Mouse (Mus musculus) small intestine, adult 2 months (tissue): ENCODE measurements around the gene H2-D1. TPM values are rescaled to one million over a fixed set of nuclear protein-coding genes. Genes with fewer than 3 reads are reported as not detected.

Source experiments
- H3K27ac ChIP-seq: fragments of 200-500 bp; 2 replicates; pipeline ENCODE4 v1.5.1; 2012; ENCODE audit warnings: low read depth, low read length, control low read depth, inconsistent platforms; ENCODE audit not compliant: insufficient read depth
- H3K27me3 ChIP-seq: fragments of 200-500 bp; 2 replicates; pipeline ENCODE4 v1.6.1; 2012; ENCODE audit warnings: mild to moderate bottlenecking, moderate library complexity, low read length, inconsistent platforms; ENCODE audit not compliant: control insufficient read depth, insufficient read depth
- H3K36me3 ChIP-seq: fragments of 200-500 bp; 2 replicates; pipeline ENCODE4 v1.6.1; 2012; ENCODE audit warnings: mild to moderate bottlenecking, low read length, control low read depth, inconsistent platforms; ENCODE audit not compliant: control insufficient read depth, insufficient read depth
- H3K4me1 ChIP-seq: fragments of 200-500 bp; 2 replicates; pipeline ENCODE4 v1.6.1; 2012; ENCODE audit warnings: low read length, inconsistent platforms, mixed read lengths; ENCODE audit not compliant: control insufficient read depth, insufficient read depth, insufficient read length
- H3K4me3 ChIP-seq: fragments of 200-500 bp; 2 replicates; pipeline ENCODE4 v1.5.1; 2012; ENCODE audit warnings: low read depth, mild to moderate bottlenecking, control low read depth, inconsistent platforms, low read length, moderate library complexity
- CTCF ChIP-seq: fragments of 200-500 bp; IDR thresholded peaks from 2 replicates; pipeline ENCODE4 v1.5.1; 2012; ENCODE audit warnings: low read depth, mild to moderate bottlenecking, control low read depth, inconsistent platforms, low read length, moderate library complexity, mixed read lengths; ENCODE audit not compliant: insufficient replicate concordance, insufficient read length; ENCODE audit errors: extremely low read depth
- POLR2A ChIP-seq: fragments of 200-500 bp; IDR thresholded peaks from 2 replicates; pipeline ENCODE4 v1.6.1; 2012; ENCODE audit warnings: low read depth, mild to moderate bottlenecking, control low read depth, inconsistent platforms, low read length, moderate library complexity
- WGBS: fragments of 180-500 bp; shearing (Covaris S2); methylation state at CpG from one replicate; pipeline ENCODE4 v1.1.7; 2018; 5-methylcytosine and 5-hydroxymethylcytosine counted together
- polyA plus RNA-seq: library from polyadenylated mRNA; depleted of rRNA; stranded (reverse); fragments of >200 nt; gene quantifications from 2 replicates; pipeline ENCODE4 v1.2.3, GENCODE M21; 2012

The H2-D1 gene
- polyA plus RNA-seq, 1 experiment, result 1,546 TPM

DNA sequence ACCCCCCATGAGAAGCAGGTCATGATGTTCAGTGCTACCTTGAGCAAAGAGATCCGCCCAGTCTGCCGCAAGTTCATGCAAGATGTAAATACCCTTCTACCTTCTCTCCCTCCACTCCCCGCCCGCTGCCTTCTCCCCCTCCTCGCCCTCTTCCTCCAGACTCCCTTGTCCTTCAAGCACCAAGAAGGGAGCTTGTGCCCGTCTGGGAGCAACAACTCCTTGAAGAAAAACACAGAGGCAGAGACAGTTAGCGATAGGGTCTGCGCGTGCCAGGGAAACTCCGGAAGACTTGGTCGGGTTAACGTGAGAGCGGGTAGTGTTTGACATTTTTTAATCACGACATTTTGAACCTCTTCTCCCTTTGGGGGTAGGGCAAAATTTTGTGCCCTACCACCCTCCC, 13.5 kb upstream of the H2-D1 start:
- Histone ChIP-seq H3K4me3 (no peak overlapping the region), H3K27me3 (no peaks in the 10 kb centered on the region), H3K4me1 (peaks cover 7% of the 10 kb centered on the region), H3K36me3 (peaks cover 91% of the 10 kb centered on the region), H3K27ac (no peak overlapping the region)
- TF ChIP-seq POLR2A (no peak), CTCF (no peak)
- 88% methylated on average over 14 of the region's 14 CpGs for WGBS

DNA sequence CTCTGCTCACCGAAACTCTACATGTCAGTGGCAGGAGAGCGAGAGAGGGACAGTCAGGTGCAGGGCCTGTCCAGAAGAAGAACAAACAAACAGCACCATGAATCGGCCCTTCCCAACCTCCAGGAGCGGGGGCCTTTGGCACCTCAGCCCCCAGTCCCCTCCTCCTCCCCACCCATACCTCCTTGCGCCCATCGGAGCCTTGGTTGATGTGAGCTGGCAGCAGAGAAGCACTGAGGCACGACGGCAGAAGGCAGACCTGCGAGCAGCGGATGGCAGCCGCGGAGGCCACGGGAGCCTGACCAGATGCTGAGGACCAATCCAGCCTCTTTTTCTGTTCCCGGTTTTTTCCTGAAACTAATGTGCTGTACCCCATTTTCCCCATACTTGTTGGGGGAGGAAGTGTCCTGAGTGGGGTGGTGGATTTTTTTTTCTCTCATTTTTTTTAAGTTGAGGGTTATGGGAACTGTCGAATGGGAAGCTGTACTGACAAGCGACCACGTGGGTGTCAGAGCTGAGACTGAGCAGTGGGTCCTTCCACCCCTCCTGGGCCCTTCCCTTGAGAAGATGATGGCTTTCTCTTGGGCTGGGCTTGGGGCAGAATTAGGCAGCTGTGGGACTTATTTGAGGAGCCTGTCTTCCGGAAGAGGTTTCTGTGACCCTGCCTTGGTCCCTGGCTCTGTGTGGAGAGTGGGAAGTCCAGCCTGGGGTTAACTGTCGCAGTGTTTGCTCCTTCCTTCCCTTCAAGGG, 12.9 kb upstream of the H2-D1 start:
- Histone ChIP-seq H3K4me3 (no peak overlapping the region), H3K27me3 (no peaks in the 10 kb centered on the region), H3K36me3 (peaks cover 85% of the 10 kb centered on the region), H3K27ac (no peak overlapping the region), H3K4me1 (0 out of 2 replicates have a peak, but pooled peaks cover 2% of the 10 kb centered on the region)
- TF ChIP-seq CTCF, result no peak
- no peak for TF ChIP-seq POLR2A
- WGBS, result 81% methylated on average over 19 of the region's 19 CpGs

DNA sequence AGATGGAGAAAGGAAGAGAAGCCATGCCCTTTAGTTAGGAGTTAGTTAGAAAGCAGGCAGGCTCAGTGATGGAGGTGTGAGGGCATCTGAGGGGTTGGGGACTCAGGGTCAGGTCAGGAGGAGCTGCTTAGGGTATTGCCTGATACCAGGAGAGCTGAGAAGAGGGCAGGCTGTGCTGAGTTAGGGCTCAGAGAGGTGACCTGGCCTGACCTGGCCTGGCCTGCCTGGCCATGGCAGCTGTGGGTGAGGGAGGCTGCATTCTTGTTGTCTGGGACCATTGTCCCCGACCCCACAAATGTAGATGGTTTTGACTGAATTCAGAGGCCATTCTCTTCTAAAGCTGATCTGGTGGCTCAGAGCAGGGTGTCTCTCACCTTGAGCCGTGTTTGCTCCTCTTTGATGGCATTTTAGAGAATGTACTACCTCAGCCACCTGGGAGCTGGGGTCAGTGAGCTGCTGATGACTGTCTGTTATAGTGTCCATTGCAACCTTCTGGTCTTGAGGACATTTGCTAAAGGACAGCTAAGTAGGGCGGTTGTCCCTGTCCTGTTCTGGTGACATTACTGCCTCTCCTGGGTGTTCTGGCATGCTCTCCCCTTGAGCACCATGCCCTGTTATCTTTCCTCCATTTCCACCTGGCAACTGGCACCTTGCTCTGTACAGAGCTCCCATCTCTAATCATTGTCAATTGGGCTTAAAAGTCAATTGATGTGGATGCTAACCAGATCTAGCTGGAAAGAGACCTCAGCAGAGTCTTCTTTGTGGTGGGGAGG, 12.0 kb upstream of the H2-D1 start:
- Histone ChIP-seq H3K27ac (no peak overlapping the region), H3K36me3 (peaks cover 79% of the 10 kb centered on the region), H3K4me3 (no peak overlapping the region), H3K4me1 (no peaks in the 10 kb centered on the region), H3K27me3 (no peaks in the 10 kb centered on the region)
- no peak for TF ChIP-seq POLR2A
- no peak for TF ChIP-seq CTCF
- WGBS, result 83% methylated on average over 3 of the region's 3 CpGs

DNA sequence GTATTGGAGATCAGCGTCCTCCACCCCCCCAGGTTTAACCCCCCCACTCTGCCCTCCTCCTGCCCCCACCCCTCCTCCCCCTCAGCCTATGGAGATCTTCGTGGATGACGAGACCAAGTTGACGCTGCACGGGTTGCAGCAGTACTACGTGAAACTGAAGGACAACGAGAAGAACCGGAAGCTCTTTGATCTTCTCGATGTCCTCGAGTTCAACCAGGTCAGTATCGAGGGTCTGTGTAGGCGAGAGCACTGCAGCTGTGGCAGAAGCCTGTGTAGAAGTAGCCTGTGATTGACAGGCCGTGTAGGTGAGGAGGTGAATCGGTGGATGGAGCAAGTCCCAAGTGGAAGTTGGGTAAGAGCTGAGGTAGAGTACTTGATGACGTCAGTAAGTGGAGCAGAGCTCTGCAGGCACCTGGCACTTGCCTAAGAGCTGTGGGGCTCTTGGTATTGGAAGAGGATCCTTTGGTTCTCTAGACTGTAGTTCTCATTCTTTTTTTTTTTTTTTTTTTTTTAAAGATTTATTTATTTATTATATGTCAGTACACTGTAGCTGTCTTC, 11.3 kb upstream of the H2-D1 start:
- Histone ChIP-seq H3K36me3 (peaks cover 73% of the 10 kb centered on the region), H3K27ac (no peak overlapping the region), H3K4me1 (no peaks in the 10 kb centered on the region), H3K27me3 (no peaks in the 10 kb centered on the region), H3K4me3 (no peak overlapping the region)
- TF ChIP-seq CTCF (no peak), POLR2A (no peak)
- 72% methylated on average over 15 of the region's 15 CpGs for WGBS

DNA sequence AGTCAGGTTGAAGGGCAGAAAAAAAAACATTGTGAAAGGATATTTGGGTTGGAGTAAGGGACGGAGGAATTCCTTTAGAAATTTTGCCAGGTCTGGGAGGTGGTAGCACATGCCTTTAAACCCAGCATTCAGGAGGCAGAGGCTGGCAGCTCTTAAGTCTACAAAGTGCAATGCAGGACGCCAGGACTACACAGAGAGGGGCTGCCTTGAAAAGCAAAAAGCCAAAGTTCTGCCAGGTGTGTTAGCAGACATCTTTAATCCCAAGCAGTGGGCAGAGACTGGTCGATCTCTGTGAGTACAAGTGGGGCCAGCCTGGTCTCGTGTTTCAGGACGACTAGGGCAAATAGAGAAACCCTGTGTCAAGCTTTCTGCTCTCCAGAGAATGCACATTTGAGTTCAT, 10.5 kb upstream of the H2-D1 start:
- no peak overlapping the region for H3K4me3 ChIP-seq
- H3K27ac ChIP-seq, result no peak overlapping the region
- WGBS, result 83% methylated on average over 5 of the region's 5 CpGs
- no peaks in the 10 kb centered on the region for H3K4me1 ChIP-seq
- no peak for TF ChIP-seq POLR2A
- no peak for TF ChIP-seq CTCF
- no peaks in the 10 kb centered on the region for H3K27me3 ChIP-seq
- peaks cover 65% of the 10 kb centered on the region for H3K36me3 ChIP-seq

DNA sequence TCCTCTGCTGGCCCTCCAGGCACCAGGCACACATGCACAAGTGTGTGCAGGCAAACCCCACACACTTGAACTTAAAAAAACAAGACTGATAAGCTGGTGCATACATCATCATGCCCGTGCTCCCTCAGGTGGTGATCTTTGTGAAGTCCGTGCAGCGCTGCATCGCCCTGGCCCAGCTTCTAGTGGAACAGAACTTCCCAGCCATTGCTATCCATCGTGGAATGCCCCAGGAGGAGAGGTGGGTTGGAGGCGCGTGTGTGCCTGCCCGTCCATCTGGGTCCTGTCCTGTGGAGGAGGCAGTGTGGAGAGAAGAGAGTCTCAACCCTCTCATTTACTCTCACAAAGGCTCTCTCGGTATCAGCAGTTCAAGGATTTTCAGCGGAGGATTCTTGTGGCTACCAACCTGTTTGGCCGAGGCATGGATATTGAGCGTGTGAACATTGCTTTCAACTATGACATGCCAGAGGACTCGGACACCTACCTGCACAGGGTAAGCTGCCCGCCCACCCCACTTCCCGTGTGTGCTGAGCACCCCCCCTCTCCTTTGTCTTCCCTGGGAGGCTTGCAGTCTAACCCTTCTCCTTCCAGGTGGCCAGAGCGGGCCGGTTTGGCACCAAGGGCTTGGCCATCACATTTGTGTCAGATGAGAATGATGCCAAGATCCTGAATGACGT, 9.8 kb upstream of the H2-D1 start:
- WGBS, result 79% methylated on average over 18 of the region's 18 CpGs
- H3K4me1 ChIP-seq, result no peaks in the 10 kb centered on the region
- no peak overlapping the region for H3K27ac ChIP-seq
- peaks cover 58% of the 10 kb centered on the region for H3K36me3 ChIP-seq
- no peak overlapping the region for H3K4me3 ChIP-seq
- TF ChIP-seq CTCF (no peak), POLR2A (no peak)
- H3K27me3 ChIP-seq, result no peaks in the 10 kb centered on the region
